Mouse (Mus musculus) G1E (cell line): Measurements from ENCODE around the gene Gm10053. TPM values are rescaled to one million over a fixed set of nuclear protein-coding genes. Genes with fewer than 3 reads are reported as not detected.
"Not testable (repeated sequence)": the region's sequence is repeated elsewhere in the genome, so short reads cannot be mapped to it uniquely, and the experiment has no call there.

Experiments used
- ATAC-seq: 2 replicates; pipeline ENCODE4 v1.8.0; 2016; ENCODE audit warnings: mild to moderate bottlenecking; ENCODE audit not compliant: insufficient number of reproducible peaks, poor library complexity, low FRiP score, severe bottlenecking; ENCODE audit errors: extremely low read depth
- DNase-seq: peaks from one replicate; pipeline ENCODE4 v3.0.0; 2012; ENCODE audit warnings: low spot score
- H3K27me3 ChIP-seq: 2 replicates; pipeline ENCODE4 v1.6.1; 2012; ENCODE audit warnings: mild to moderate bottlenecking, low read length, inconsistent platforms; ENCODE audit not compliant: insufficient read depth
- H3K36me3 ChIP-seq: replicated peaks from 2 replicates; pipeline ENCODE3; 2012; ENCODE audit warnings: mild to moderate bottlenecking, inconsistent platforms
- H3K4me1 ChIP-seq: 2 replicates; pipeline ENCODE4 v1.6.1; 2012; ENCODE audit warnings: low read depth, low read length, inconsistent platforms, mixed read lengths; ENCODE audit not compliant: insufficient read depth
- H3K4me3 ChIP-seq: 2 replicates; pipeline ENCODE4 v1.5.1; 2012; ENCODE audit warnings: low read depth, mild to moderate bottlenecking, inconsistent platforms, low read length, moderate library complexity, mixed read lengths
- H3K9me3 ChIP-seq: replicated peaks from 2 replicates; pipeline ENCODE4 v1.6.1; 2012; ENCODE audit warnings: inconsistent platforms
- CTCF ChIP-seq: IDR thresholded peaks from 2 replicates; pipeline ENCODE4 v1.5.1; 2012; ENCODE audit warnings: low read depth, low read length, inconsistent platforms, mixed read lengths
- GATA1 ChIP-seq: IDR thresholded peaks from 2 replicates; pipeline ENCODE4 v1.6.1; 2012; ENCODE audit warnings: borderline replicate concordance, low read length, inconsistent platforms, mixed read lengths
- GATA2 ChIP-seq: IDR thresholded peaks from 2 replicates; pipeline ENCODE4 v1.6.1; 2012; ENCODE audit warnings: low read depth, low read length, inconsistent platforms, borderline replicate concordance
- POLR2AphosphoS5 ChIP-seq: IDR thresholded peaks from 2 replicates; pipeline ENCODE4 v1.6.1; 2012; ENCODE audit warnings: low read depth, low read length, inconsistent platforms; ENCODE audit not compliant: insufficient replicate concordance
- TAL1 ChIP-seq: conservative IDR thresholded peaks from 2 replicates; pipeline ENCODE4 v1.6.1; 2012; ENCODE audit warnings: low read depth, low read length, inconsistent platforms, mixed read lengths
- polyA plus RNA-seq: library from polyadenylated mRNA; stranded (reverse); fragments of >175 nt; gene quantifications from 2 replicates; pipeline ENCODE4 v1.2.3, GENCODE M21; 2012
- total RNA-seq, 2 experiments: library from RNA; stranded (forward) in 1 of 2; stranded (reverse) in 1 of 2; fragments of 200-1000 nt in 1 of 2; fragments of >200 nt in 1 of 2; fragmentation: Nextera tagmentation in 1 of 2; gene quantifications; 2 replicates each; pipeline ENCODE4 v1.2.3; 2014 to 2017

Gene Gm10053
- 67.5 and 91.0 TPM in 2 replicates for total RNA-seq (2014; fragmentation: Nextera tagmentation)
- 118 and 156 TPM in 2 replicates for total RNA-seq (2017)
- 0.11 TPM in 1 of 2 replicates, not detected in the other for polyA plus RNA-seq

DNA sequence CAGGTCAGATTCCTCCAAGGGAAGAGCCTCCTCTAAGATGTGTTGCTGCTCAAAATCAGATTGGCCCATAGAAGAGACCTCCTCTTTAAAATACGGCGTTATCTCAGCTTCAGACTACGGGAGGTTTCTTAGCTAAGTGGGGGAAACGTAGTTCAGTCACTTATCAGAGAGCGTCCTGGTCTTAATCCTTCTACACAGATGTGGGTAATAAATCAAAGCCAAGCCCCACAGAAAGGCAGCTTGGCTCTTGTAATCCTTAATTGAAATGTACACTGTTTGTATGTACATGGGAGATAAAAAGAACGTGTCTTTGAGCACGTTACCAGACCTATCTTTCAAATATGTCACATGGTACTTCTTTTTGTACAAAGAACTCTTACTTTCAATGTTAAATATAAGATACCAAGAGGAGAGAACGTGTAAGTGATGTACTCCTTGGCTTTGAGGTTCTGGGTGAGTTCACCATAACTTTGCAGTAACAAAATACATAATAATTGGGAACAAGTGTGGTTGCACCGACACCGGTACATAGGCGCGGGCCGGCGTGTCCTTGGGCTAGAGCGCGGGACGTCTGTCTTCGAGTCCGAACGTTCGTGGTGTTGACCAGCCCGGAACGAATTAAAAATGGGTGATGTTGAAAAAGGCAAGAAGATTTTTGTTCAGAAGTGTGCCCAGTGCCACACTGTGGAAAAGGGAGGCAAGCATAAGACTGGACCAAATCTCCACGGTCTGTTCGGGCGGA is at the start of gene Gm10053:
TSS of gene Gm10053 (plus strand) at position 558 of the 742 bp plus-strand sequence.
- not testable (repeated sequence) for H3K27me3 ChIP-seq, H3K4me1 ChIP-seq, DNase-seq, H3K9me3 ChIP-seq, H3K36me3 ChIP-seq, ATAC-seq, H3K4me3 ChIP-seq

- peaks cover 8% of the 10 kb centered on the region for H3K27me3 ChIP-seq
- DNase-seq (no peak), ATAC-seq (no peak)
- H3K9me3 ChIP-seq = no peaks in the 10 kb centered on the region
- H3K4me3 ChIP-seq = no peak overlapping the region
- no peaks in the 10 kb centered on the region for H3K4me1 ChIP-seq
- TF ChIP-seq POLR2AphosphoS5 (no peak), CTCF (no peak), TAL1 (no peak), GATA2 (no peak), GATA1 (no peak)
- H3K36me3 ChIP-seq = no peaks in the 10 kb centered on the region
Observed at GRCm38 (mm10) chr19:24842080-24842479, 33.4 kb upstream of the Gm10053 start.

DNA sequence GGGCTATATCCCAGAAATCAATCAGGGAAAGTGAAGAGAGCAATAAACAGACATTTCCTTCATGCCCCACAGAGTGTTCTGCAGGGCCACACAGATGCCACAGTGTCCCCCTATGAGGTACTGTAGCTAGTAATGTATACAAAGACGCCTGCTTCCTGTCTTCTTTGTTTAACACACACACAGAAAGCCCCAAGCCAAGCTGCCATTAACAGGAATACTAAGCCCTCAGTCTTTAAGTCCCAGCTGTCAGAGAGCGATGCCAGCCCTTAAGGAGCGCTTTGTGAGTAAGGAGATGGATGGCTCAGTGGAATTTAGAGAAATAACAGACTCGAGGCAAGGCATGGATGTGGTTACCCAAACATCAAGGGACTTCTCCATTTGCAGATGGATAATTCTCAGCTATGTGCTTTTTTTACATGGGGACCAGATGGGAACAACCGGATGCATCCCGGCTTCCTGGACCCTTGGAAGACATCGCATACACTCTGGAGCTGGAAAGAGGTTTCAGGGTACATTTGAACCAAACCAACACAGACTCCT is 30.4 kb upstream of the Gm10053 start:
- no peaks in the 10 kb centered on the region for H3K9me3 ChIP-seq
- DNase-seq = no peak

GRCm38 (mm10) chr19:24848345-24848744 is 27.1 kb upstream of the Gm10053 start:
- no peaks in the 10 kb centered on the region for H3K4me1 ChIP-seq
- ATAC-seq = no peak
- no peaks in the 10 kb centered on the region for H3K9me3 ChIP-seq
- H3K36me3 ChIP-seq = no peaks in the 10 kb centered on the region
- no peak for DNase-seq
- TF ChIP-seq TAL1 (no peak), GATA2 (no peak), CTCF (no peak), POLR2AphosphoS5 (no peak), GATA1 (no peak)
- H3K4me3 ChIP-seq = no peak overlapping the region
- no peaks in the 10 kb centered on the region; the same call in 1 of the 2 replicates for H3K27me3 ChIP-seq

More for the DNA sequence above, 30.4 kb upstream of the Gm10053 start:
- Histone ChIP-seq H3K36me3 (no peaks in the 10 kb centered on the region), H3K4me3 (no peak overlapping the region), H3K27me3 (peaks cover 5% of the 10 kb centered on the region), H3K4me1 (no peaks in the 10 kb centered on the region)
- TF ChIP-seq GATA2 = no peak
- no peak for TF ChIP-seq GATA1
- no peak for TF ChIP-seq TAL1
- TF ChIP-seq POLR2AphosphoS5 = no peak
- no peak for TF ChIP-seq CTCF
- no peak for ATAC-seq

DNA sequence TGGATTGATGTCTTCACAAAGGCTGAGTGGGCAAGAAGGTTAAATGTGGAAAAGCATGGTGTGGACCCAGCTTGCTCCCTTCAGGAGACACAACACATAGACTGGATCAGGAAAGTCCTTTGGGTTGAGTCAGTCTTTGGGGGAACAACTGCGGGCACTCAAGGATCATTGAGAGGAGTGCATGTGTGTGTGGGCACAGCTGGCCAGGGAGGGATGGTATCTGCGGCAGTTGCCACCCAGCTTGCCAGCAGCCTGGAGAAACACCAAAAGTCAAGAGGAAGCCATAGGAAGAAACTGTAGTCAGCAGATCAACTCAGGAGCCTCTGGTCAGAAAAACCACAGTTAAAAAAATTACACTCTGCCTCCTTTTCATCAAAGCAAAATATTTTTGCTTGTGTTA is 26.6 kb upstream of the Gm10053 start:
- no peak for DNase-seq
- Histone ChIP-seq H3K27me3 (no peaks in the 10 kb centered on the region; the same call in 1 of the 2 replicates), H3K4me1 (no peaks in the 10 kb centered on the region), H3K9me3 (no peaks in the 10 kb centered on the region), H3K4me3 (no peak overlapping the region), H3K36me3 (no peaks in the 10 kb centered on the region)
- TF ChIP-seq GATA2 (no peak), CTCF (no peak), TAL1 (no peak), POLR2AphosphoS5 (no peak), GATA1 (no peak)
- no peak for ATAC-seq

DNA sequence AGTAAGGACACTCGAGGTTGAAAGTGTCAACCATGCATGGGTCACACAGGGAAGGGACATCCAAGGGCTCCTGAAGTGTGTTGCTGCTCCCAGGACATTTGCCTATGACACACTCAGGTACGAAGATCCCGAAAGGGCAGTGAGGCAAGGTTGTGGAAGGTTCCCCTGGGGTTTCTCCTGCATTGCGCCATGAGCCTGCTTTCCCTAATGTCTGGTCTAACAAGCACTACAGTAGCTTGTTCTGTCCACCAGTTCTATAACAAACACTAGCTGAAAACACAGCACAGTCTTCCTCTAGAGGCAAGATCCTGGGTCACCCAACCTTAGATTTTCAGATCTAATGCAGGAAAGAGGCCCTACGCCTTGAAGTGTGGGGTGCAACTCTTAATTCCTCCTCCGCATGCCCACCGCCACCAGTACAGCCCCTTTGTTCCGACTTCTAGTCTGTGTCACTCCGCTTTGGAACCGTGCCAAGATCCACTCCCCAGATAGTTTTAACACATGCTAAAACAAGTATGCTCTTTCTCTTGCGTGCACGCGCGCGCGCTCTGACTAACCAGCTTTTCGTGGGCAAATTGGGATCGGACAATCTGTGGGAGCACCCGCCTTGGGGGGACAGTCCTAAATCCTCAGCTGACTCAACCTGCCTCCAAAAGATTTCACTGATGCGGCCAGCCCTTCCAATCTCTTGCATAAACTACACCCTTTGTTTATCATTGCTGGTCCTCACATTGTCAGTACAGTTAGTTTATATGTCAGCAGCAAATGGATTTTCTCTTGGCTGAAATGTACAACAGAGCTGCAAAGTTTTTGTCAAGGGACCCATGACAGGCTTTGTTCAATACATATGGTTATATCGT is 23.8 kb upstream of the Gm10053 start:
- H3K4me1 ChIP-seq = no peaks in the 10 kb centered on the region
- no peaks in the 10 kb centered on the region for H3K9me3 ChIP-seq
- no peak for ATAC-seq
- H3K27me3 ChIP-seq = no peaks in the 10 kb centered on the region; the same call in 1 of the 2 replicates
- no peaks in the 10 kb centered on the region for H3K36me3 ChIP-seq
- no peak for DNase-seq
- TF ChIP-seq GATA2 (no peak), GATA1 (no peak), POLR2AphosphoS5 (no peak), CTCF (no peak), TAL1 (no peak)
- no peak overlapping the region for H3K4me3 ChIP-seq
